In genomic region chr2:121956224-121957018, GRCm38 (mm10) we compare ENCODE assay signal across 1 mouse cellular context.
A peak's percentile ranks its signal among the peaks of the same experiment; 100 is the strongest.
TF ChIP-seq lines count a peak whose summit lies in the region.

No protein-coding gene starts in this region.

TF ChIP-seq in MEL, 35 proteins besides CTCF, POLR2A, EP300 and RAD21 (continued from another document):
- TF ChIP-seq TCF12 (IDR thresholded peaks at IDR 0.05; ENCODE audit: low read depth, low read length) (peak; percentile 28; the same call in 1 of the 2 replicates), POLR2AphosphoS5 (IDR thresholded peaks at IDR 0.05; ENCODE audit: borderline replicate concordance, low read depth, low read length) (no peak), GATA1 (IDR thresholded peaks at IDR 0.05; ENCODE audit: low read depth, low read length) (no peak), RCOR1 (IDR thresholded peaks at IDR 0.05; ENCODE audit: low read depth, low read length) (no peak), NRF1 (IDR thresholded peaks at IDR 0.05; ENCODE audit: insufficient read depth, low read depth, low read length, poor library complexity, severe bottlenecking) (peak; percentile 88), ZKSCAN1 (IDR thresholded peaks at IDR 0.05; ENCODE audit: low read depth, low read length) (no peak), ETS1 (IDR thresholded peaks at IDR 0.05; ENCODE audit: low read depth, low read length) (no peak), CHD2 (IDR thresholded peaks at IDR 0.05; ENCODE audit: low read length) (peak; percentile 55)
